8 mouse cellular contexts compared by ENCODE assay signal in the genomic region with DNA sequence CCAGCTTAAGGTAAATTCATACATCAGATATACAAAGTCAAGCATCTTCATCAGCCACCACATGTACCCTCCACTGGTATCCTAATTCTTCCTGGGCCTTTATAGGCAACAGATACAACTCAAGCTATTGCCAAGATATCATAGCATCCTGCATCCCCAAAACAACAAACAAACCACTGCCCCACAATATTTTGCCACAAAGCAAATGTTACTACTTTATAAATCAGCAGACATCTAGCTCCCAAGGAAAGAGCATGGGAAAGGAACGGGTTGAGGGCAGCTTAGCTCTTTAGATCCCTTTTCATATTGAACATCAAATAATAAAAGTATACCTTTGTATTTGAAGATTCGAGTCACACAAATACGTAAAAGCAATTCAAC. TPM values are rescaled to one million over a fixed set of nuclear protein-coding genes. Genes with fewer than 3 reads are reported as not detected.
DNase-seq lines count a peak whose midpoint lies in the region; ATAC-seq and TF ChIP-seq lines count a peak whose summit lies in the region.

No protein-coding gene starts in this region.

- no peak for DNase-seq in liver, adult 2 months (ENCODE audit: extremely low read depth, low read depth, low spot score)
- no peak for DNase-seq in liver
- no peak for DNase-seq in intestine, embryonic 14.5 days (ENCODE audit: low spot score)
- DNase-seq in right cerebral cortex, postnatal 10 days (ENCODE audit: low spot score in 2 of 2), result no peak
- DNase-seq in adrenal gland, adult 2 months, result no peak

- TF ChIP-seq POLR2A in liver, adult 2 months (IDR thresholded peaks at IDR 0.05; ENCODE audit: extremely low read depth, insufficient read depth, low read length), result no peak
- no peak for TF ChIP-seq POLR2A in myocyte (IDR thresholded peaks at IDR 0.05; ENCODE audit: insufficient read length, low read depth)

- peak overlapping the region; percentile 74 for H3K9ac ChIP-seq in liver, adult 2 months (ENCODE audit: low read depth, low read length)
- peak overlapping the region; percentile 66 for H3K9ac ChIP-seq in embryonic facial prominence, embryonic 12.5 days
- peak overlapping the region; percentile 85 for H3K9ac ChIP-seq in intestine, embryonic 14.5 days (ENCODE audit: low read length)

- H3K79me2 ChIP-seq in liver, adult 2 months (ENCODE audit: control insufficient read depth, insufficient read depth, low read length), result no peaks in the 10 kb centered on the region
- H3K79me2 ChIP-seq in myocyte (ENCODE audit: control insufficient read depth, insufficient read depth), result peaks cover 22% of the 10 kb centered on the region

- peaks cover 2% of the 10 kb centered on the region; the same call in 1 of the 2 replicates for H3K4me1 ChIP-seq in liver, adult 2 months (ENCODE audit: control insufficient read depth, insufficient read depth, low read length)
- H3K4me1 ChIP-seq in embryonic facial prominence, embryonic 12.5 days, result 0 out of 2 replicates have a peak, but pooled peaks cover 8% of the 10 kb centered on the region
- H3K4me1 ChIP-seq in intestine, embryonic 14.5 days (replicated peaks; ENCODE audit: control insufficient read depth, insufficient read depth, low read length), result 0 out of 2 replicates have a peak, but pooled peaks cover 3% of the 10 kb centered on the region

- no peaks in the 10 kb centered on the region for H3K9me3 ChIP-seq in embryonic facial prominence, embryonic 12.5 days
- H3K9me3 ChIP-seq in intestine, embryonic 14.5 days (ENCODE audit: control insufficient read depth, low read length), result no peaks in the 10 kb centered on the region

- no peak for ATAC-seq in embryonic facial prominence, embryonic 12.5 days (ENCODE audit: insufficient number of reproducible peaks, insufficient read depth, low FRiP score, low TSS enrichment)
- ATAC-seq in intestine, embryonic 14.5 days (replicated peaks; ENCODE audit: low FRiP score, low TSS enrichment, low read depth), result no peak
- ATAC-seq in megakaryocyte-erythroid progenitor cell, adult 5-6 weeks (replicated peaks; ENCODE audit: low FRiP score, low TSS enrichment, poor library complexity, severe bottlenecking), result no peak

- H3ac ChIP-seq in myocyte (ENCODE audit: control insufficient read depth, insufficient read length), result no peak overlapping the region

- WGBS in liver, adult 2 months, result 13% methylated on average over 3 of the region's 3 CpGs
- WGBS in embryonic facial prominence, embryonic 12.5 days, result 15% methylated on average over 3 of the region's 3 CpGs
- WGBS in intestine, embryonic 14.5 days, result 15% methylated on average over 3 of the region's 3 CpGs

- no peak for TF ChIP-seq CTCF in liver, adult 2 months (IDR thresholded peaks at IDR 0.05; ENCODE audit: low read depth, low read length)

- no peaks in the 10 kb centered on the region for H3K36me3 ChIP-seq in liver, adult 2 months (ENCODE audit: control insufficient read depth, insufficient read depth, low read length)
- no peaks in the 10 kb centered on the region for H3K36me3 ChIP-seq in embryonic facial prominence, embryonic 12.5 days
- peaks cover 9% of the 10 kb centered on the region; the same call in 1 of the 2 replicates for H3K36me3 ChIP-seq in intestine, embryonic 14.5 days (ENCODE audit: control insufficient read depth, insufficient read depth, low read length)
- H3K36me3 ChIP-seq in myocyte (ENCODE audit: control insufficient read depth, insufficient read depth), result peaks cover 11% of the 10 kb centered on the region

- peak overlapping the region; percentile 65; the same call in 1 of the 2 replicates for H3K27ac ChIP-seq in liver, adult 2 months (replicated peaks; ENCODE audit: insufficient read depth, low read depth, low read length)
- H3K27ac ChIP-seq in embryonic facial prominence, embryonic 12.5 days, result peak overlapping the region; percentile 80; the same call in 1 of the 2 replicates
- H3K27ac ChIP-seq in intestine, embryonic 14.5 days (ENCODE audit: low read depth), result peak overlapping the region; percentile 82

- no peaks in the 10 kb centered on the region for H3K27me3 ChIP-seq in liver, adult 2 months (ENCODE audit: control insufficient read depth, insufficient read depth, low read length)
- H3K27me3 ChIP-seq in embryonic facial prominence, embryonic 12.5 days, result no peaks in the 10 kb centered on the region
- no peaks in the 10 kb centered on the region for H3K27me3 ChIP-seq in intestine, embryonic 14.5 days (replicated peaks; ENCODE audit: control insufficient read depth, insufficient read depth, low read length)
- no peaks in the 10 kb centered on the region for H3K27me3 ChIP-seq in myocyte (ENCODE audit: control insufficient read depth, insufficient read depth, insufficient read length)

- peak overlapping the region; percentile 75 for H3K4me3 ChIP-seq in liver, adult 2 months (ENCODE audit: insufficient read depth, low read depth, low read length)
- peak overlapping the region; percentile 69 for H3K4me3 ChIP-seq in embryonic facial prominence, embryonic 12.5 days
- peak overlapping the region; percentile 68 for H3K4me3 ChIP-seq in intestine, embryonic 14.5 days (ENCODE audit: low read depth, low read length)
- H3K4me3 ChIP-seq in myocyte, result peak overlapping the region; percentile 41

- H3K4me2 ChIP-seq in embryonic facial prominence, embryonic 12.5 days (replicated peaks), result peak overlapping the region; percentile 69
- peak overlapping the region; percentile 59 for H3K4me2 ChIP-seq in intestine, embryonic 14.5 days (ENCODE audit: low read length)
- peak overlapping the region; percentile 87 for H3K4me2 ChIP-seq in myocyte (ENCODE audit: low read depth)

TF ChIP-seq in myocyte, 11 proteins besides CTCF, POLR2A, EP300 and RAD21:
- TF ChIP-seq TCF3 (IDR thresholded peaks at IDR 0.05; ENCODE audit: insufficient read length, low read depth), result no peak
- TF ChIP-seq CEBPB (IDR thresholded peaks at IDR 0.05; ENCODE audit: insufficient read depth, poor library complexity, severe bottlenecking), result no peak
- TF ChIP-seq MYOG (IDR thresholded peaks at IDR 0.05; ENCODE audit: control insufficient read depth in 1 of 3, insufficient read depth in 1 of 3, insufficient read length in 2 of 3, low read depth in 2 of 3), result no peak
- no peak for TF ChIP-seq MAX (IDR thresholded peaks at IDR 0.05; ENCODE audit: low read depth)
- no peak for TF ChIP-seq MYOD1 (IDR thresholded peaks at IDR 0.05; ENCODE audit: control insufficient read depth in 1 of 3, insufficient read length in 2 of 3, low read depth in 2 of 3)
- no peak for TF ChIP-seq REST (IDR thresholded peaks at IDR 0.05; ENCODE audit: insufficient read depth, insufficient read length)
- TF ChIP-seq POLR2AphosphoS2 (IDR thresholded peaks at IDR 0.05; ENCODE audit: insufficient read length, low read depth), result no peak
- no peak for TF ChIP-seq TCF12 (IDR thresholded peaks at IDR 0.05; ENCODE audit: insufficient read depth, poor library complexity, severe bottlenecking)
- no peak for TF ChIP-seq E2F4 (IDR thresholded peaks at IDR 0.05; ENCODE audit: insufficient read depth)
- TF ChIP-seq USF1 (IDR thresholded peaks at IDR 0.05; ENCODE audit: low read depth), result no peak
- no peak for TF ChIP-seq SRF (IDR thresholded peaks at IDR 0.05; ENCODE audit: control insufficient read depth, insufficient read length, low read depth)

RNA-seq across cellular contexts. Expression of a gene that starts 0.6 kb away (rescaled TPM):
- 3.7 and 4.2 TPM in 2 replicates for total RNA-seq in liver, adult 2 months (2014; rRNA removed)
- 4.1 and 4.5 TPM in 2 replicates for polyA plus RNA-seq in liver, adult 2 months (2012; rRNA removed)
- polyA plus RNA-seq in embryonic facial prominence, embryonic 12.5 days (2016; fragmentation: Nextera tagmentation; extraction: Ambion mirVana), result 4.2 and 4.8 TPM in 2 replicates
- 8.9 and 10.8 TPM in 2 replicates for polyA plus RNA-seq in intestine, embryonic 14.5 days (2014; fragmentation: Nextera tagmentation; extraction: Ambion mirVana)
- polyA plus RNA-seq in myocyte (2012; fragmentation: generic; extraction: Trizol), result 2.6 TPM
- 1 to 10 TPM; 4.8 to 5.3 TPM for total RNA-seq in adrenal gland, adult 2 months (2021)
- 6.0 and 7.3 TPM in 2 replicates for polyA plus RNA-seq in adrenal gland, adult 2 months (2012; rRNA removed)
- total RNA-seq in megakaryocyte-erythroid progenitor cell, adult 5-6 weeks (2014; fragmentation: Nextera tagmentation), result 3.5 and 4.9 TPM in 2 replicates
- 6.1 and 9.4 TPM in 2 replicates for total RNA-seq in megakaryocyte-erythroid progenitor cell, adult 5-6 weeks (2017)

RNA-seq across cellular contexts. Expression of a gene that starts 57.0 kb away (rescaled TPM):
- total RNA-seq in liver, adult 2 months (2014; rRNA removed), result 0.34 and 0.37 TPM in 2 replicates
- 0.06 and 0.12 TPM in 2 replicates for polyA plus RNA-seq in liver, adult 2 months (2012; rRNA removed)
- 0.83 and 1.2 TPM in 2 replicates for polyA plus RNA-seq in embryonic facial prominence, embryonic 12.5 days (2016; fragmentation: Nextera tagmentation; extraction: Ambion mirVana)
- polyA plus RNA-seq in intestine, embryonic 14.5 days (2014; fragmentation: Nextera tagmentation; extraction: Ambion mirVana), result 1.3 and 1.5 TPM in 2 replicates
- 0.90 TPM for polyA plus RNA-seq in myocyte (2012; fragmentation: generic; extraction: Trizol)
- total RNA-seq in adrenal gland, adult 2 months (2021), result 1 to 10 TPM in 1 of 2 experiments, under 1 TPM in 1; 0.78 to 2.0 TPM
- polyA plus RNA-seq in adrenal gland, adult 2 months (2012; rRNA removed), result 0.37 and 0.40 TPM in 2 replicates
- total RNA-seq in megakaryocyte-erythroid progenitor cell, adult 5-6 weeks (2014; fragmentation: Nextera tagmentation), result 4.5 and 5.4 TPM in 2 replicates
- 6.1 and 7.2 TPM in 2 replicates for total RNA-seq in megakaryocyte-erythroid progenitor cell, adult 5-6 weeks (2017)
